Mouse (Mus musculus): ENCODE measurements at regions not wholly inside any gene's neighbourhood (a gene's known extent, or its start where the extent isn't known, plus 50 kb on each side); places are given as distances from the start of the nearest gene placed in this dataset.

DNA sequence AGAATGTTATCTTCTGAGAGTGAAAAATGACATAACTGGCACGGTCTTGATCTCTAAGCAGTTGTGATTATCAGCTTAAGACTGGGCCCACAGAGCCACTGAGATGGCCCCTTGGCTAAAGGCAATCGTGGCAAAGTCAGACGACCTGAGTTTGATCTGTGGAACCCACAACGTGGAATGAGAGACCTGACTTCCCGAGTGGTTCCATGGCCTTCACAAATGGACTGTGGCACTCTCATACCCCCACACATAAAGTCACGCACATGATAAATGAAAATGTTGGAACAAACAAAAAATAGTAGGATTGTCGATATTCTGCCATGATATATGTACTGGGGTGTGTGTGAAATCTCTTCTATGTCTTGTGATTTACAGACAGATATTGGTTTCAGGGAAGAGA, 192.5 kb upstream of the Krr1 start:
- H3K27me3 ChIP-seq (ENCODE audit: low read depth, poor library complexity, severe bottlenecking), result no peaks in the 10 kb centered on the region
- H3K4me3 ChIP-seq, result no peak overlapping the region
- no peaks in the 10 kb centered on the region for H3K9me3 ChIP-seq (replicated peaks)
- no peak for DNase-seq (ENCODE audit: low spot score)
- no peaks in the 10 kb centered on the region for H3K36me3 ChIP-seq
- WGBS, result 91% methylated on average over 7 of the region's 7 CpGs
- H3K4me1 ChIP-seq, result peaks cover 15% of the 10 kb centered on the region
- H3K27ac ChIP-seq, result no peak overlapping the region

DNA sequence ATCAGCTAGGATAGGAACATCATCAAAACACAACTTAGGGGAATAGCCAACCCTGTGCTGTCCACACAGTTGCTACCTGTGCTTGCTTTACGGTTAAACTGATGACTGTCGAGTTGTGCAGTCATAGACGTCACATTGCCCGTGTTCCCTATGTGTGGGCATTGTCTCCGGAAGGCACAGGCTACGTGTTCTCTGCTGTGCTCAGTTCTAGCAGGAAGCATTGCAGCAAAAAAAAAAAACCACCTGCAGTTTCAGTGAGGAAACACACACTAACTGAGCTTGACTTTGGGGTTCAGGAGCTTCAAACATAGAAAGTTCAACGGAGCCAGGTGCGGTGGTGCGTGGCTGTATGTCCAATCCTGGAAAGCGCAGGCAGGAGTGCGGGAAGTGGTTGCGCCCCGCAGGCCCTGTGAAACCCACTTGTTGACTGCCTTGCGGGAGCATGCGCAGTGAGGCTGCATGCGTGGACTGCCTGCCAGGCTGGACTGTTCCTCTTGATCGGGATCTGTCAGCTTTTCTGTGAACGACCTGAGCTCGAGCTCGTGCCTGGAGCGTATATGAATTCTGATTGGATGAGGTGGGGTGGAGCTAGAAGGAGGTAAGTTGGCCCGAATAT, 190.2 kb upstream of the Krr1 start:
- Histone ChIP-seq H3K4me1 (peaks cover 15% of the 10 kb centered on the region), H3K36me3 (no peaks in the 10 kb centered on the region), H3K9me3 (replicated peaks) (no peaks in the 10 kb centered on the region), H3K27ac (no peak overlapping the region), H3K4me3 (no peak overlapping the region), H3K27me3 (ENCODE audit: low read depth, poor library complexity, severe bottlenecking) (no peaks in the 10 kb centered on the region)
- WGBS, result 88% methylated on average over 22 of the region's 22 CpGs
- DNase-seq (ENCODE audit: low spot score), result no peak

DNA sequence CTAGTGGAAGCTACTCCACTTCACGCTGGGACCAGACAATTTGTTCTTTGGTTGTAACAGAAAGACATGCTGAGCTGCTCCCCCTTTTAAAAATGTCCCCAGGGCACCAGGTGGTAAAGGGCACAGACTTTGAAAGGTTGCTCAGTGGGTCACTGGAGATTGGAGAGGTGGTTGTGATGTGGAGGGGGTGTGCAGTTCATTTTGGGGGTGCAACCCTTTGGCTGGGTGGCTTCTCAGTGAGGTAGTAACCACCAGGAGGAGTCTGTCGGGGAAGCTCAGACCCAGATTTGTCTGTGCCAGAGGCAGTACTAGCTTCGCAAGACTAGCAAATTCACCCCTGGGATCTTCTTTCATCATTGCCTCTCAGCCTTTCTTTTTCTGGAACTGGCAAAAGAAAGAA, 189.0 kb upstream of the Krr1 start:
- H3K4me3 ChIP-seq, result no peak overlapping the region
- no peaks in the 10 kb centered on the region for H3K36me3 ChIP-seq
- WGBS, result 78% methylated on average over 3 of the region's 3 CpGs
- DNase-seq (ENCODE audit: low spot score), result no peak
- H3K9me3 ChIP-seq (replicated peaks), result no peaks in the 10 kb centered on the region
- H3K27ac ChIP-seq, result no peak overlapping the region; the same call in 1 of the 2 replicates
- H3K27me3 ChIP-seq (ENCODE audit: low read depth, poor library complexity, severe bottlenecking), result no peaks in the 10 kb centered on the region
- H3K4me1 ChIP-seq, result peaks cover 15% of the 10 kb centered on the region

DNA sequence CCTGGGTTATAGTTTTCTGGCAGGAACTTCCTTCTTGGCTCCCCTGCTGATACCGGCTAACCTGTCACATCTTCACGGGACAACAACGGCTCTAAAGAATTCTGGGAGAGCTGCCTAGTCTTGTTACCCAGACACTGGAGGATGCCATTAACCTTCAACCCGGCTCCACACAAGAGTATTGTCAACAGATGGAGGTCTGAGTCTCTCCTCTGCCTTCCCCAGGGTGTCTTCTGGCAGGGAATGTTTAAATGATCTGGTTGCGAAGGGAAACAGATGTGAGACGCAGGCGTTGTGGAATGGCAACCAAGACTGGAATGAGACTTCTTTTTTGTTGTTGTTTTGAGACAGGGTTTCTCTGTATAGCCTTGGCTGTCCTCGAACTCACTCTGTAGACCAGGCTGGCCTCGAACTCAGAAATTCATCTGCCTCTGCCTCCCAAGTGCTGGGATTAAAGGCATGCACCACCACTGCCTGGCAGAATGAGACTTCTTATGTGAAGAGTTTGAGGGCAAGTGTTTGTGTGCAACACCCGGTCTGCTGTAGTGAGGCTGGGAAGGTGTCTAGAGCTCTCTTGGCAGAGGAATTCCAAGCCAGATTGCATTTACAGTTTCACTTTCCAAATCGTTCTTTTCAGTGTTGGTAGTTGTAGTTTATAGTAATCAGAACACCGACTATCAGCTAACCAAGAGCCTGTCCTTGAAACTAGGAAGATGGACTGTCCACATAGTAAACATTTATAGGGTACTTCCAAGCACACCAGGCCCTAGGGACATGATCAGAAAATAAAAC, 188.2 kb upstream of the Krr1 start:
- Histone ChIP-seq H3K4me1 (peaks cover 15% of the 10 kb centered on the region), H3K27ac (no peak overlapping the region), H3K4me3 (no peak overlapping the region), H3K9me3 (replicated peaks) (no peaks in the 10 kb centered on the region), H3K36me3 (no peaks in the 10 kb centered on the region), H3K27me3 (ENCODE audit: low read depth, poor library complexity, severe bottlenecking) (no peaks in the 10 kb centered on the region)
- WGBS, result 66% methylated on average over 12 of the region's 12 CpGs
- DNase-seq (ENCODE audit: low spot score), result no peak

DNA sequence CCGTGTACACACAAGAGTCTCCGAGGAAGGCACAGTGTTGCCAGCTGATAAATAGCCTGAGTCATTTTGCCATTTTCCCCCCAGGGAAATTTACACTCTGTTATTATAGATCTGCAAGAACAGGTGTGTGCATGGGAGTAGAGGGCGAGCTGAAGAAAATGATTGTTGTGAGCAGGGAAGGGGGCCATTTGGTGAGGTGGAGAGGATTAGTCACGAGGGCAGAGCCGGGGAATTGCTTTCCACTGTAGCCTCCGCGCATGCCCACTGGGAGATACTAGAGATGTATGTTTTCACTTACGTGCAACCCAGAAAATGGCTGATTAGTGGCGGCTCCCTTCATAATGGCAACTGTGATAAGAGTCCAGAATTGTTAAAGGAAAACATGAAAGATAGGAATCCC, 185.3 kb upstream of the Krr1 start:
- H3K27me3 ChIP-seq (ENCODE audit: low read depth, poor library complexity, severe bottlenecking), result no peaks in the 10 kb centered on the region
- no peaks in the 10 kb centered on the region for H3K9me3 ChIP-seq (replicated peaks)
- no peaks in the 10 kb centered on the region for H3K36me3 ChIP-seq
- no peak overlapping the region for H3K27ac ChIP-seq
- peaks cover 15% of the 10 kb centered on the region for H3K4me1 ChIP-seq
- 79% methylated on average over 9 of the region's 9 CpGs for WGBS
- DNase-seq (ENCODE audit: low spot score), result no peak
- H3K4me3 ChIP-seq, result no peak overlapping the region

DNA sequence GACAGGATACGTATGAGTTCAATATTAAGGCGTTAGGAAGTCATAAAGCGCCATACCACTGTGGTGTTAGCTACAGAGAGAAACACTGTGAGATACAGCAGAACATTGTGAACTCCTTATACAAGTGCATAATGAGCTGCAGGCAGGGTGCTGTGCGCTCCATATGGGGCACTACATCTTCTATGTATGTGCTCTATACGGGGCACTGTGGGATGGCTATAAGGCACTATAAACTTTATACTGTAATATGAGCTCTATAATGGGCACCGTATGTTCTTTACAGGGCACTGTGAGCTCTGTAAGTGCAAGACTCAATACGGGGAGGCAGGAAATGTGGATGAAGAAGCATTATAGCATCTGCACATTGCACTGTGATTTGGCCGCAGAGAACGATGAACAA, 183.2 kb upstream of the Krr1 start:
- no peak for DNase-seq (ENCODE audit: low spot score)
- Histone ChIP-seq H3K27ac (no peak overlapping the region), H3K4me1 (peaks cover 3% of the 10 kb centered on the region), H3K27me3 (ENCODE audit: low read depth, poor library complexity, severe bottlenecking) (no peaks in the 10 kb centered on the region), H3K36me3 (no peaks in the 10 kb centered on the region), H3K4me3 (no peak overlapping the region), H3K9me3 (replicated peaks) (no peaks in the 10 kb centered on the region)
- 91% methylated on average over 9 of the region's 9 CpGs for WGBS

DNA sequence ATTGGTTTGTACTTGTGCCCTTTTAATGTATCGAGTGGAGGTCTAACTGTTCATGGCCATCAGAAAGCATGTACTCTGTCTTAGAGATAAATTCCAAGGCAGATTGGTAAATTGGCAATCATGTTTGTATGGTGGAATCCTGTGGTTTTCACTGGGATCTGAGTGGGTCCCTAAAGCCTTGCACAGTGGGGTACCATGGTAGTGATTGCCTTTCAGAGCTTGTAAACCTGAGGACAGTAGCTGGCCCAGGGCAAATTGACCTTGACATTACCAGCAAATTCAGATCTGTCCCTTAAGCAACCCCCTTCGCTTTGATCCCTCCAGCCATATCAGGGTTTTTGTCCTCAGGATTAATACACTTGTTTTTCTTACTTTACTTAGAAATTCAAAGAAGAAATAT, 181.6 kb upstream of the Krr1 start:
- Histone ChIP-seq H3K4me3 (no peak overlapping the region), H3K9me3 (replicated peaks) (no peaks in the 10 kb centered on the region), H3K27me3 (ENCODE audit: low read depth, poor library complexity, severe bottlenecking) (no peaks in the 10 kb centered on the region), H3K27ac (no peak overlapping the region), H3K36me3 (no peaks in the 10 kb centered on the region), H3K4me1 (peaks cover 2% of the 10 kb centered on the region)
- 97% methylated on average over 2 of the region's 2 CpGs for WGBS
- no peak for DNase-seq (ENCODE audit: low spot score)

DNA sequence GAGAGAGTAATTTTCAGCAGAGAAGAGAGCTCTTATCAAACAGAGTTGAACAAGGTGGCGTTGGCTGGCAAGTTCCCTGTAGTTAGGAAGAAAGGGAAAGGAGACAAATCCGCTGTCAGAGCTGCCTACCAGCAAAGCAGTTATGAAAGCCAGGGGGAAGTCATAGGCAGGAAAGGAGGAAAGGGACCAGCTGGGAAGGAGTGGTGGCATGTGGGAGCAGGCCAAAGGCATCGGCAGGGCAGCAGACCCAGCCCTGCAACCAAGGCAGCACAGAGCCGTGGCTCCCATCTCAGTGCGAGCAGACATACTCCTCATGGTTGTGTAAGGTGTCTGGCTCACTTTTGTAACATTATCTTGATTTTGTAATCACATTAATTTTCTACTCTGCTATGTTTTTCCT, 177.4 kb upstream of the Krr1 start:
- H3K27me3 ChIP-seq (ENCODE audit: low read depth, poor library complexity, severe bottlenecking), result no peaks in the 10 kb centered on the region
- 79% methylated on average over 5 of the region's 5 CpGs for WGBS
- DNase-seq (ENCODE audit: low spot score), result no peak
- H3K36me3 ChIP-seq, result no peaks in the 10 kb centered on the region
- no peak overlapping the region for H3K4me3 ChIP-seq
- no peaks in the 10 kb centered on the region for H3K9me3 ChIP-seq (replicated peaks)
- H3K27ac ChIP-seq, result no peak overlapping the region
- peaks cover 15% of the 10 kb centered on the region for H3K4me1 ChIP-seq

DNA sequence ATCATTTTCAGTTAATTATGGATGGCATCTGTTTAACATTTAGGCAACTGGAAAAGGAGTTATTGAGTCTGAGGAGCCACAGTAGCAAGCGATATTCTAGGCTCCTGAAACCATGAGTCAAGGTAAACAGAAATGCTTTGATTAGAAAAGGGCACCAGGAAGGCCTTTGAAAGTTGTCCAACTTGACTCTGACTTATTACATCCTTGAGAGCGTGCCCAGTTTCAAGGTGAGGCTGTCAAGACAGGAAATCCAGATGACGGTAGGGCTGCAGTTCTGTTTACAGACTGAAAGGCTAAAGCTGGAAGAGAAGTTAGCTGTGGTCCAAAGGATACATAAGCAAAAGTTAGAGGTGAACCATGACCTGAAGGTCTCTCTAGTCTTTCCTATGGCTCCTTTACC, 176.7 kb upstream of the Krr1 start:
- Histone ChIP-seq H3K4me3 (no peak overlapping the region), H3K4me1 (peaks cover 22% of the 10 kb centered on the region), H3K27ac (no peak overlapping the region), H3K9me3 (replicated peaks) (no peaks in the 10 kb centered on the region), H3K27me3 (ENCODE audit: low read depth, poor library complexity, severe bottlenecking) (no peaks in the 10 kb centered on the region), H3K36me3 (no peaks in the 10 kb centered on the region)
- DNase-seq (ENCODE audit: low spot score), result no peak
- 56% methylated on average over 3 of the region's 3 CpGs for WGBS

DNA sequence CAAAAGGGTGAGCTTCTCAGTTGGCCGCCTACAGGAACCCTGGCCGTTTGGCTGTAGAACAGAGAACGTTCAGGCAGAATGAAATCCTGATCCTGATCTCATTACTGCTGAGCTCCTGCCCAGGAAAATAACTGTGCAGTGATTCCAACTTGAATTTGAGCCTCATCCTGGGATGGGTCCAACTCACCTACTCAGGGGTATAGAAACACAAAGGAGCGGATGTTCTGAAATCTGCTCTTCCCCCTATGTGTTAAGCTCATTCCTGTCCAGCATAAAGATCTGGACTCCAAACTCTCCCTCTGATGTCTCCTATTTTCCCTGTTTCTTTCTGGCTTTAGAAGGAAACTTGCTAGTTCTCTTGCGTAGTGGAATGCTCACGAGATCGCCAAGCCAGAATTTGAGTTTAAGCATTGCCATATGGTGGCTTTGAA, 173.6 kb upstream of the Krr1 start:
- DNase-seq (ENCODE audit: low spot score), result no peak
- H3K36me3 ChIP-seq, result no peaks in the 10 kb centered on the region
- 79% methylated on average over 7 of the region's 7 CpGs for WGBS
- no peaks in the 10 kb centered on the region for H3K9me3 ChIP-seq (replicated peaks)
- H3K27ac ChIP-seq, result no peak overlapping the region
- H3K4me3 ChIP-seq, result no peak overlapping the region
- no peaks in the 10 kb centered on the region for H3K27me3 ChIP-seq (ENCODE audit: low read depth, poor library complexity, severe bottlenecking)
- H3K4me1 ChIP-seq, result peaks cover 49% of the 10 kb centered on the region

DNA sequence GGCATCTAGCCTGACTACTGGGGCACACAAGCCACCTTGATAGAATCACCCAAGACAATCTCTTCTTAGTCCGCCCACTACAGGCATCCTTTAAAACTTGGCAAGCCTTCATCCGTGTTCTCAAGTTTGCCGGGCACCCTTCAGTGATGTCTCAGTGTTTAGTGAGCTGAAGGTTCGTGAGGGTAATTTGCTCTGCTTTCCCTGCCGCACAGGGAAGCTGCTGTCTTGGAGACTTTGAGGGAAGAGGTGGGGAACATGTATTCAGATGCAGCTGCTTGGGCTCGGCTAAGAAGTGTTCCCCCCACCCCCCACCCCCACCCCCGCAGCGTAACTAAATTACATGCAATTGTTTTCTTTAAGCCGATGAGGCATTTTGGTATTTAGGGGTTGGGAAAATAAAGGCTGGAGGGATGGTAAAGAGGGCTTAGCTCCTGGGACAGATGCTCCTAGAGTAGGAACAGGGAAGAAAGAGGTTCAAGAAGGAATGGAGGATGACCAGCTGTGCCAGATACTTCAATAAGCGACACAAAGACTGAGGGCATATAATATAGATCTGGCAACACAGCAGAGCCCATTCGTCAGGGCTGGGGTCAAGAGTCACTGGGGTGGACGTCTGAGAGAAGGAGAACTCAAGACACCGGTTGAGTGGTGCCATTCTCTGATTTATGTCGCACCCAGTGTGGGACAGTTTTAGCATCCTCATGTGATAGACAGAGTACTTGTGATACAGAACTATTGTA, 172.4 kb upstream of the Krr1 start:
- H3K4me1 ChIP-seq, result peaks cover 49% of the 10 kb centered on the region
- no peaks in the 10 kb centered on the region for H3K9me3 ChIP-seq (replicated peaks)
- H3K27ac ChIP-seq, result no peak overlapping the region
- H3K27me3 ChIP-seq (ENCODE audit: low read depth, poor library complexity, severe bottlenecking), result no peaks in the 10 kb centered on the region
- no peaks in the 10 kb centered on the region for H3K36me3 ChIP-seq
- 46% methylated on average over 14 of the region's 14 CpGs for WGBS
- DNase-seq (ENCODE audit: low spot score), result no peak
- no peak overlapping the region for H3K4me3 ChIP-seq

DNA sequence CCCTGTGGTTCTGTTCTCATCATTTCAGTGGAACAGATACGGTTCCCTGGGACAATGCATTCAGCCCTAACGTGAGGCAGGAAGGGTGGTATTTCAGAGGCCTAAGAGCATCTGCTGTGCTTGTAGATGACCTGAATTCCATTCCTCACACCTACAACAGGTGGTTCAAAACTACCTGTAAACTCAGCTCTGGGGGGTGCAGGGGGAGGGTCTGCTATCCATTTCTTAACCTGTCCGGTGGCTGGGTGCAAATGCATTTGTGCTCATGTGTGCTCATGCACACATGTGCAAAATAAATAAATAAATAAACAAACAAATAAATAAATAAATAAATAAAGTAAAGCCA, 171.9 kb upstream of the Krr1 start:
- no peak overlapping the region for H3K4me3 ChIP-seq
- no peaks in the 10 kb centered on the region for H3K9me3 ChIP-seq (replicated peaks)
- H3K27me3 ChIP-seq (ENCODE audit: low read depth, poor library complexity, severe bottlenecking), result no peaks in the 10 kb centered on the region
- H3K27ac ChIP-seq, result no peak overlapping the region
- no peaks in the 10 kb centered on the region for H3K36me3 ChIP-seq
- WGBS, result 80% methylated on average over 3 of the region's 3 CpGs
- DNase-seq (ENCODE audit: low spot score), result no peak
- H3K4me1 ChIP-seq, result peaks cover 49% of the 10 kb centered on the region

DNA sequence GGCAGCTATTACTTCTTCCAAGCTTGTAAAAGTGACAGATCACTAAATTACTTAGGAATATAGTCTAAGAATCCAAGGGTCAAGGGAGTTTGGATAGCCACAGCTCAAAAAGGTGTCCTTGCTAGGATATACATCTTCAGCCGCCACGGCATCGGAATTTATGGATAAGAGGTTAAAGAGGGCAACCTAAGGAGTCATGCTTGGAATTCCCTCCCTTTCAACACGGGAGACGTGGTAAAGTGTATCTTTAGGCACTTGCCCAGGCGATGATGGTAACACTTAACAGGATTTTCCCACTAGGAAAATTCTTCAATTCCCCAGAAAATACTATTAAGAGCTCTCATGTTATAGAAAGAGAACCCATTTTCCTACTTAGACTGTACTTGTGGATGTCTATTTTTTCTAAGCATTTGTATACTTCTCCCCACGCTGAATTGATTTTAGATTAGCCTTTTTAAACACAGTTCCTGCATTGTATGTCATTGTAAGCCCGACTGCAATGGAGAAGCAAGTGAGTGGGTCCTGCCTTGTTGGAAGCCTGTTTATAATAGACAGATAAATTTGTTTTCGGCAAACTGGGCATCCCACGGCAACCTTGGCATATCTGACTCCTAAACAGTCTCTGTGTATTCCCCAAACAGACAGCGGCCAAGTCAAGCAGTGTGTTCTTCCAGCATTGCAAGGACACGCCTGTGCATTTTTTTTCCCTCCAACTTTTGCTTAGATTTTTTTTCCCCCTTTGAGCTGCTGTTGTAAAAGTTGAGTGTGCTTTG, 171.3 kb upstream of the Krr1 start:
- Histone ChIP-seq H3K27ac (peak overlapping the region; percentile 74; the same call in 1 of the 2 replicates), H3K27me3 (ENCODE audit: low read depth, poor library complexity, severe bottlenecking) (no peaks in the 10 kb centered on the region), H3K4me3 (no peak overlapping the region), H3K36me3 (no peaks in the 10 kb centered on the region), H3K9me3 (replicated peaks) (no peaks in the 10 kb centered on the region), H3K4me1 (peaks cover 47% of the 10 kb centered on the region)
- DNase-seq (ENCODE audit: low spot score), result no peak
- WGBS, result 43% methylated on average over 12 of the region's 12 CpGs

Data from limb, embryonic 10.5 days (tissue).